Mouse (Mus musculus): ENCODE results near the gene 2410131K14Rik.

GRCm38 (mm10) chr5:118268987-118269386, 24.0 kb downstream of the 2410131K14Rik start:
- TF ChIP-seq POLR2A (IDR thresholded peaks at IDR 0.05; ENCODE audit: insufficient read depth, low read depth, low read length) (no peak), CTCF (IDR thresholded peaks at IDR 0.05) (peak; percentile 98; the same call in 1 of the 2 replicates)
